Mouse (Mus musculus) cerebellum, adult (tissue): ENCODE data around the gene Aadac.

ENCODE experiments used
- ATAC-seq: cut with Nextera tagmentation; 2 replicates; pipeline ENCODE4 v1.9.2; 2017; ENCODE audit warnings: mild to moderate bottlenecking, moderate library complexity, mixed read lengths; ENCODE audit not compliant: insufficient number of reproducible peaks, low FRiP score, low TSS enrichment

Aadac gene

GRCm38 (mm10) chr3:60025417-60025816, at the start of gene Aadac:
TSS of gene Aadac (plus strand) at chr3:60025717.
- no peak for ATAC-seq

GRCm38 (mm10) chr3:60003622-60004021, 21.9 kb upstream of the Aadac start:
- ATAC-seq = no peak

- ATAC-seq = no peak
Measured at GRCm38 (mm10) chr3:60006443-60006842, 19.1 kb upstream of the Aadac start, which contains the start of gene Aadacl2. TSS of gene Aadacl2 (plus strand) at chr3:60006743.

GRCm38 (mm10) chr3:60031511-60031910, 6.0 kb downstream of the Aadac start:
- ATAC-seq = no peak

- ATAC-seq = no peak
Measured at GRCm38 (mm10) chr3:60046221-60046913, 20.9 kb downstream of the Aadac start.

GRCm38 (mm10) chr3:60053231-60053927, 27.9 kb downstream of the Aadac start:
- ATAC-seq = no peak

GRCm38 (mm10) chr3:60053931-60054330, 28.4 kb downstream of the Aadac start:
- ATAC-seq = no peak

GRCm38 (mm10) chr3:60056451-60056850, 30.9 kb downstream of the Aadac start:
- no peak for ATAC-seq

- peak; percentile 91 for ATAC-seq
Measured at GRCm38 (mm10) chr3:60057070-60057808, 31.7 kb downstream of the Aadac start.

GRCm38 (mm10) chr3:60057809-60058082, 32.2 kb downstream of the Aadac start:
- no peak for ATAC-seq

- no peak for ATAC-seq
Measured at GRCm38 (mm10) chr3:60078883-60079415, 53.4 kb downstream of the Aadac start.

- no peak for ATAC-seq
Measured at GRCm38 (mm10) chr3:60080572-60080971, 55.1 kb downstream of the Aadac start.

GRCm38 (mm10) chr3:60081648-60082047, 56.1 kb downstream of the Aadac start, which contains the start of gene Sucnr1:
TSS of gene Sucnr1 (plus strand) at chr3:60081869.
- peak; percentile 58; the same call in 1 of the 2 replicates for ATAC-seq

GRCm38 (mm10) chr3:60082746-60083145, 57.2 kb downstream of the Aadac start:
- no peak for ATAC-seq

- no peak for ATAC-seq
Measured at GRCm38 (mm10) chr3:60085729-60086128, 60.2 kb downstream of the Aadac start.
